Mouse (Mus musculus) CD4-positive naive resting alpha-beta T cell, adult 76 days (primary cell): ENCODE measurements around the gene Rsph3a. TPM values are rescaled to one million over a fixed set of nuclear protein-coding genes. Genes with fewer than 3 reads are reported as not detected.

ENCODE experiments used
- total RNA-seq: library from RNA; stranded (reverse); gene quantifications from one replicate; pipeline ENCODE4 v1.2.4, GENCODE M21; 2023

Gene Rsph3a
- 11.3 TPM for total RNA-seq

DNA sequence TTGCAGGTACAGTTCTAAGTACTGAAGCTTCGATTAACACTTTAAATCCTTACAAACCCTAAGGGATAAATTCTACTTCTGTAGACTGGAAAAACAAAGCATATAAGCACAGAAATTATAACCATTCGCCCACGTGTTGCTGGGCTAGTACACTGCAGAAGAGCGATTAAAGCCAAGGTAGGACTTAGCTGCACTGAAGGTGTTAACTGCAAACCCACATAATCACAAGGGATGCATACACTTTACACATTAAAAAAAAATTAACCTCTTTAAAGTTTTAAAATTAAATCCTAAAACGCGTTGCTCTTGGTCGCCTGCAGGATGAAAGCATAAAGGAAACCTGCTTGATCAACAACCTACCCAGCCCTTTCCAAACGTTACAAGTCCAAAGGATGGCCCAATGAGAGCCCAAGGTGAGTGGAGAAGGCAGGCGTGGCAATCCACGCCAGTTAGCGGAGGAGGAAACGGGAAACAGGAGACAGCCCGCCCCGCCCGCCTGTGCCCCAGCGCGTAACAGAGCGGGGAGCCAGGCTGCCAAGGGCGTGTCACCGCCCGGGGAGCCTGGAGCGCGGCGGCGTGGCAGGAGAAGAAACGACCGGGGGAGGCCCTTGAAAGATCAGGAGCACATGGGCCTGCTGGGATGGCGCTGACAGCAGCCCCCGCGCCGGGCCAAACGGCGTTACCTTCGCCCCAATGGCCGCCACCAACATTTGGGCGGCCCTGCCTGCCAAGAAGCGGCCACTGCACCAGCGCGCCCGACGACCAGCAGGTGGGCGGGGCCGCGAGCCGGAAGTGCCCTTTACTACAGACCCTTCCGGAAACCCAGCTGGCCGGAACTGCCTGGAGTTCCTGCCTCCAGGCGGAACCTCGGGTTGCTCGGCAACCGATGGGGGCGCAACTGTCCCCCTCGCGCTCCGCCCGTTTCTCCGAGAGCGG is at the start of gene Rsph3a:
Gene Rsph3a (plus strand): TSS at position 498 of the 936 bp plus-strand sequence.

DNA sequence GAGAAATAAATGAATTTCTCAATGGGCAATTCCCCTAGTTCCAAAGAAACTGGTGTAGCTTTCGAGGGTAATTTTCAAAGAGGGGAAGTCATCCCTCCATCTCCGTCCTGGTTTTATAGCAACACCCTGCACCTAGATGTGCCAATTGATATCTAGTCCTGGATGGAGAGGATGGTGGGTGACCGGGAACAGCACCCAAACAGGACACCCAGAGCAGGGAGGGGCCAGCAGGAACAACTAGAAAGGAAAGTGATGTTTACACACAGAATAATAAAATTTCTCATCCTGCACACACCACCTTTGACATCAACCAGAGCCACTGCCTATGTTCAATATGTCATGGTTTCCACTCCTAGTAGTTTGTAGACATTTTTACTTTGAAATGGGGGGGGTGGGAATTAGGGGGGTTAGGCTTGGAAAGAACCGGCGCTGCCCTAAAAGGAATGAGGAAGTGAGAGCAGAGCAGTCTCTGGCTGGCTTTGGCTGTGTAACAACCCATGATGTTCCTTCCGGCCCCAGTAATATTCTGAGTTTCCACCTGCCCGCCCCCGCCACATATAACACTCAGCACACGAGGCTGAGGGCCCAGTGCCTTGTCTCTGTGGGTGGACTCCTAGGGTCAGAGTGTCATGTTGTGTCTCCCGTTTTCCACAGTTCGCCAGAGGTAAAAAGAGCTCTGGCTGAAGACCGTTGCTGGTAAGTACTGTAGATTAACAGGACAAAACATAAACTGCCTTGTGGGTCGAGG is 19.8 kb upstream of the Rsph3a start, which contains the start of gene Tagap:
Gene Tagap (plus strand): TSS at position 588 of the 748 bp plus-strand sequence.

Other genes with a start within 250 kb of the Rsph3a start
- gene Fndc1, start 118.3 kb upstream of the Rsph3a start, total RNA-seq: 0.35 TPM
- 415 TPM for gene Tagap, start 19.6 kb upstream of the Rsph3a start, total RNA-seq
- gene Gm49673, start 202.2 kb downstream of the Rsph3a start, total RNA-seq: 3.0 TPM
- 29.5 TPM for gene Rnaset2a, start 202.5 kb downstream of the Rsph3a start, total RNA-seq
- 29.4 TPM for gene Fgfr1op, start 219.9 kb downstream of the Rsph3a start, total RNA-seq